Mouse (Mus musculus) cerebellum, adult 11 months (tissue): Measurements from ENCODE around the gene Prdm8.
A peak's percentile ranks its signal among the peaks of the same experiment; 100 is the strongest.

ENCODE experiments used
- DNase-seq: peaks from one replicate; pipeline ENCODE4 v3.0.0; 2022

The Prdm8 gene

DNA sequence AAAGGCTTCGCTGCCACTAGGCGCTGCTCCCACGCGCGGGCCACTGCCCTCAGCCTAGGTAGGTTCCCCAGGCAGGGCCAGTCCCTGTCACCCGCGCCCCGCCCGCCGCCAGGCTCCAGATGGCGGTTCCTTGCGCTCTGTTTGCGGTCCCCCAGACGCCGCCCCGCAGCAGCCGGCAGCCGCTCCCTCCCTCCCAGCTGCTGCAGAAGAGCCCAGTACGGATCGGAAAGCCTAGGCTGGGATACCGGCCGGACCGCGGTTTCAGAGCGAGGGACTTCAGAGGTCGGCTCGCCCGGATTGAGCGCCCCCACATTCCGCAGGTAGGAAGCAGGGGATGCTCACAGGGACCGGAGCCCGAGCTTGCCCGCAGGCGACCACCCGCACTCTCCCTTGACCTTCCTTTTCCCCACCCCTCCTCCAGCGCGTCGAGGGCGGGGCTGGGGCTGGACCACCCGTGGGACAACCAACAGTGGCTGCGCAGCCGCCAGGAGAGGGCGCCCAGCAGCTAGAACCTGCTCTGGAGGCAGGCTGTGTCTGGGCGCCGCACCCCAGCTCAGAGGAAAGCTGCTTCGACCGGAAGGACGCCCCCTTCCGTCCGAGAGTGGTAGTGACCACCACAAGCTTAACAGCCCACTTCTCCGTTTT, at the start of gene Prdm8:
Gene Prdm8 (plus strand): TSS at position 19 of the 645 bp plus-strand sequence.
- peak; percentile 83 for DNase-seq

DNA sequence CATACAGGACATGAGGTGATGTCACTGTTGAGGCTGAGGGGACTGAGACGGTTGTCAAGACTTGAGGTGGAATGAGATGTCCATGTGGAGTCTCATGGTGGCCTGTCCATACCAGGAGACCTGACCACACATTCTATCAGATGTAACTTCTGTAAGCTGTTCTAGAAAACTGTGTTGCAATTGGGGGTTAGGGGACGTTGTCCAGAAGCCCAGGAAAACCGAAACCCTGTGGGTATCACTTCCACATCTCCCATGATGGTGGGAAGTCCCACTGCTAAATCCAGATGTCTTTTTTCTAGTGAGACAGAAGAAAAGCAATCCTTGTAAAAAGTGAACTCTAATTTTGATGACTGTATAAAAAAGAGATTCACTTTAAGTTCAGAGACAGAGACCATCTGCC, 39.9 kb upstream of the Prdm8 start:
- DNase-seq, result no peak

DNA sequence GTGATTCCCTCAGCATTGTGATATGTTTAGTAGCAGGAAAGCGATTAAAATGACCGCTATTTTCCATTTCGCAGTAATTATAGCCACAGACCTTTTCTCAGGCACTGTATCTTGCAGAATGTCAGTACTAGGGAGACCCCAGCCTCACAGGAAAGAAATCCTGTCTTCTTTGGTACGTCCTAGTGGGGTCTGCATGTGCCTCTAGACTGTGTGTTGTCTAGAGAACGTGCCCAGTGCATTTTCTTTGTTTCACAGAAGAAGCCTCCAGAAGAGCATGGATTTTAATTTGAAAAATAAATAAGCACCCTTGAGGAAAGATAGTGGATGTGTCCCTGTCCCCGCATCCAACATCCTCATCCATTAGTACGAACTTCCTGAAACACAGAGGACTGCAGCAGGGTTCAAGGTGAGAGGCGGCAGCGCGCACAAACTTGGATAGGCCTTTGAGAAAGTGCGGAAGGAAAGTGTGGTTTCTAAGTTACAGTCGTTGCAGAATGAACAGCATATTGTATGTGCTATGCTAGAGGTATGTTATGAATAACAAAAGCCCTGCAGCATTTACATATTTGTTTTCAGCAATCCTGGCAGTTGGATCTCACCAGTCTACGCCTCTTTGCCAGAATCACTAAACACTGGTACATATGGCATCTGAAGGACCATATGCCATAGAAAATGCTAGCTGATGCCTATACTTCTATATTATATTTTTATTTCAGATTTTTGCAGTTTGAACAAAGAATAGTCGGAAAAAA, 28.3 kb upstream of the Prdm8 start:
- no peak for DNase-seq

DNA sequence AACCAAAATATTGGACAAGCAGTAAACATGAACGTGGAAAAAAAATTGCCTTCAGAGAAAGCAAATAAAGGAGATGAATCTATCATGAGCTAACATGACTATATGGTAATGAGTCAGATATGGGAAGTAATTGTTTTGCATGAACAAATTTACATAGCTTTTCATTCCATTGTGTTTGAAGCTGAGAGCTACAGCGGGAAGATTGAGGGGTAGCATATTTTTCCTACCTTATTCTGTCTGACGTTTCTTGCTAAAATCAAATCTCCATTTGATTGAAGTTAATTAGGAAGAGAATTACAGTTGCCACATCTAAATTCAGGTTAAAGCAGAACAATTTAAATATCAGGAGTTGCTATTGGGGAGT, 27.7 kb upstream of the Prdm8 start:
- no peak for DNase-seq

DNA sequence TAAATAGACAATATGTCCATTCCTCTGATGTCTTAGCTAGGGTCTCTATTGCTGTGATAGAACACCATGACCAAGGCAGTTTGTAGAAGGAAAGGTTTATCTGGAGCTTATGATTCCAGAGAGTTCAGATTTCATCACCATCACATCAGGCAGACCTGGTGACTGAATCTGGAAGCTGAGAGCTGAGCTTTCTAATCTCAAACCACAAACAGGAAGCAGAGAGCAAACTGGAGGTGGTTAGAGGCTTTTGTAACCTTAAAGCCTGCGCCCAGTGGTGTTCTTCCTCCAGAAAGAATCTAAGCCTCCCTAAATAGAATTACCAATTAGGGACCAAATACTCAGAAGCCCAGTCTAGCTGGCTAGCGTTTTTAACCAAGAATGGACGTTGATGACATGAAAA, 20.1 kb upstream of the Prdm8 start:
- DNase-seq, result no peak

DNA sequence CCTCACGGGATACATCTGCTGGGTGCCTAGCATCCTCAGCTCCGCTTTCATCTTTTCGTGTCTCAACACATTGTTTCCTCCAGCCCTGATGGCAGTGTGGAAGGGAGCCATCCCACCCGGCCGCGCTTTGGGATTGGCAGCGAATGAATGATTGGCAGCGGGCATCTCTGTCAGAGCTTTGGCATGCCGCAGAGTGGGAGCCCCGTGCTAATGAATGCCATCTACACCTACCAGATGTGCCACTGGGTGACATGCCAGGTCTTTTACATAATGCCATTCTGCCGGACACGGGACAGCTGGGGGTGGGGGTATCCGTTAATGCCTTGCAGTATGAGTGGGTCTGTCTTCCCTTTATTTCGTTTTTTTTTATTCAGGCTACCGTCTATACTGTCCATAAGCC, 882 bp upstream of the Prdm8 start:
- DNase-seq, result no peak

DNA sequence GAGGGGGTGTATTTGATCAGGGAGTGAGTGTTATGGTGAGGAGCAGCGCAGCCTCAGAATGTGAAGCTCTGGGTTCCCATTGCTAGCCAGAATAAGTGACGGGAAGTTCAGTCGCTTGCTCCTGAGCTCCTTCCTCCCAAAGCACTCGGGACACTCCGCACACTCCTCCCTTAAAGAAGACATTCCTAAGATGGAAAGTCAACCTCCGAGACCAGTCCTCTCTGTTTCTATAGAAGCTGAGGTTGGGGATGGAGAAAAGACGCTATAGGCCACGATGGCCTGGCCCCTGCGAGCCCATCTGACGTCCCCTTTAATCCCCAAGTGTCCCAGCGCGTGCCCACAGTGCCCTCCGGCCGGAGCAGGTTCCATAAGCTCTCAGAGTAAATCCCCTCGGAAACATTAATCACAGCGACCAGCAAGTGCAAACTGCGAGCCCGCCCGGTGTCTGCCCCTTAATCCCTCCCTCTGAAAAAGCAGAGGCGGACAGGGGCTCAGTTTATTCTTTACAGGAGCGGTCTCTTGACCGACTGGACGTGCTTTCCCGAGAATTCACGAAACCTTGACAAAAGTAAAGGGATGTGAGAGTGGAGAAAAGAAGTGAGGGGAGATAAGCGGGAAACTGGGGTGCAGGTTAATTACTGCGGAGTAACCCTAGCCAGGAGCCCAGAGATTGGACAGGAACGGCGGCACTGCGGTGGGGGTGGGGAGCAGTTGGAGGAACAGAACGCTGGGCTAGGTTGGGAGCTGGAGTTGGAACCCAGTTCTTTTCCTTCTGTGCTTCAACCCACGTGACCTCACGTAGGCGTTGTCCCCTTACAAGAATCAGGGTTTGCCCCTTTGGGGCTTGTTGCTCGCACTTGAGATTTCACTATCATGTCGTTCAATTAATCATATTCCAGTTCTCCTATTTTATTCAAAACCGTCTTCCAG, 1.6 kb downstream of the Prdm8 start:
- DNase-seq, result no peak

DNA sequence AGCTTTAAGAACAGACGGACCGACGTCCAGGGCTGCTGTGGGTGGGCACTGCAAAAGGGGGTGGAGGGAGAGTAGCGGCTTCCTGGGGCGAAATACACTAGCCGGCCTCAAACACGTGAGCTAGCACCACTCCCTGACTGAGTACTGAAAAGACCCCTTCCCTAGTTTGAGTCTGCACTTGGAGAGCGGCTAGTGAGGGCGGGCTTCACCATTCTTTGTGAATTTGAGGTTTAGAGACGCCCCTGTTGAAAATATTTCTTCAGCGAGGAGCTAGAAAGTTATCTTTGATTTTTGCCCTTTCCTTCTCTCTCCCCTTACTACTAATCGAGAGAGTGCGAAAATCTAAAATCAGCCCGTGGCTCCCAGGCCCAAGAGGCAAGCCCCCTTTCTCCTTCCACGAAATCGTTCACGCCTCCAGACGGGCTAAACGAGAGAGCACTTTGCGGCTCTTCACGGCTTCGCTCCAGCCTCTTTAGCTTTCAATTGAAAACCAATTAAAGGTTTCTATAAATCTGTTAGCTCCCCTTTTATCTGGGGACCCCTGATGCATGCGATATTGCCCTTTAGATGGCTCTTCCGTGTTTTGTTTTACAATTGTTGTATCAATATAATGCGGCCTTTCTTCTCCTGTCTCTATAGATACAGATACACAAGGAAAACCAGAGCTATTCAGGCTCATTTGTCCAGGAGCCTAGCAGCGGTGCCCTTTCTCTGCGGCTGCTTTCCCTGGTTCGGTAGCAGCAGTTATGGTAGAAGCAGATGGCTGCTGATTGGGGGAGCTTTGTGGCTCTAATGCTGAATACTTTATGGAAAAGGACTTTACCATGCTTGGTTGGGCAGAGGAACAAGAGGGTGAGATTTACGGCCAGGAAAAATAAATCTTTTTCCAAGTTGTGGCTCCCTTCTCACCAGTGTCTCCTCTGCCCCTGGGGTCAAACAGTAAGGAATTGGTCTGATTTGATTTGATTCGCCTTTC, 2.7 kb downstream of the Prdm8 start:
- no peak for DNase-seq

DNA sequence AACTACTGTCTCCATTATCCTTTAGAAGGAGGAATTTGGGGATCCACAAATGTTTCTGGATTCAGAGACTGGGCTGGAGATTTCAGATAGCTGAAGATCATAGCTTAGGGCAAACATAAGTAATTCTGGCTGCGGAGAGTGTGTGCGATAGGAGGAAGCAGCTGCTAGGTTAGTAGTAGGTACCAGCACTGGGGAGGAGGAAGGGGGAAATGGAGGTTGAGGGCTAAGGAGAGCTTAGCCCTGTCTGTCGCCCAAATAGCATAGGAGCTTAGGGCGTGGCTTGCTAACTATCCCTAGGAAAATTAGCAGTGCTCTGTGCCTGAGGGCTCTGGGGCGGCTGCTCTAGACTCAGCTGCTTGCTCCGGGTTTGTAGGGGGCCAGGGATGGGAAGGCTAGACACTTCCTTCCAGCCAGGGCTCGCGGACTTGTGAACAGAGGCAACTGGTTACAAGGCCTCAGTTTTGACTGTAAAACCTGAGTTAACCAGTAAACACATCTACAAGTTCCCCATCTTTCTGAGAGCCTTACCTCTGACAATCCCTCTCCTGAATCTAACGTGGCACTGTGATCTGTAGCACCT, 4.7 kb downstream of the Prdm8 start:
- no peak for DNase-seq

DNA sequence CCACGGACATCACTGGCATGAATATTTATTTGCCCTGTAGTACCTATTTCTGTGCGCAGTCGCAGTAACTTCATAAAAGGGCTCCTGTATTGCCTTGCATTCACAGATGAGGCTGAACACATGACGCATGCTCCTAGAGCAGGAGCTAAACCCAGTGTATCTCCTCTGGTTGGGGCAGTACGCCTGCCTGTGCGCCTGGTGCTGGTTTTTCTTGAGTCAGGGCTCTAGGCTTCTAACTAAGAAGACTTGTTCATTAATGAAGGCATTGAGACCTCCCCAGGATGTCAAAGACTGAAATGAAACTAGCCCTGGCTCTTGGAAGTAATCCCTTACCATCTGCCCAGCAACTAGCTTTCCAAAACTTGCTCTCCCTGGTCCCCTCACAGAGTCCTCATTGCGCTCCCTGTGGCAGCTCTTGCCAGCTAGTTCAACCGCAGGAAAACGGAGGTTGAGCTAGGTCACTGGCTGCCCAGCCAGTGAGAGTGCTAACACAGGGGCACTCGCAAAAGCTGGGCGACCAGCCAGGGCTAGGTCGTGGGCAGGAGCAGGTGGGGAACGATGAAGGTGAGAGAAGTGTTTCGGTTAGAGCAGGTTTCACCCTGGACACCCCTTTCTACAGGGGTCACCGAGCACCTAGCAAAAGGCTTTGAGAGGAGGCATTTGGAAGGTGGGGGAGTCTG, 5.6 kb downstream of the Prdm8 start:
- no peak for DNase-seq

DNA sequence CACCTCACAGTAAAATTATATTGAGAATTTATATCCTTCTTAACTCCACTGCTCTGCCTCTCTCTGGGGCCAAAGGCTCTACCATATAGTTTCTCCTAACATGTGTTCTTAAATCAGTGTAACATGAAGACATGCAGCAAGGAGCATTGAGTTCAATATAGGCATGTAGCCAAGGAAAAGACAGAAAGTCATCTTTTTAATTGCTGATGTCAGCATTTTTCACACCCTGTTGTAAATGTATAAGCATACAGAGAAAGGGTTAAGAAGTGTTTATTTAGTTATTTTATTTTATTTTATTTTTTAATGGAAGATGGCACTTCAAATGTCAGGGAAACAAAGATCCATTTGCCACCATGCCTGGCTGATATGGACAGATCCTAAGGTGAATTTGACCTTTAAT, 6.7 kb downstream of the Prdm8 start:
- DNase-seq, result no peak

DNA sequence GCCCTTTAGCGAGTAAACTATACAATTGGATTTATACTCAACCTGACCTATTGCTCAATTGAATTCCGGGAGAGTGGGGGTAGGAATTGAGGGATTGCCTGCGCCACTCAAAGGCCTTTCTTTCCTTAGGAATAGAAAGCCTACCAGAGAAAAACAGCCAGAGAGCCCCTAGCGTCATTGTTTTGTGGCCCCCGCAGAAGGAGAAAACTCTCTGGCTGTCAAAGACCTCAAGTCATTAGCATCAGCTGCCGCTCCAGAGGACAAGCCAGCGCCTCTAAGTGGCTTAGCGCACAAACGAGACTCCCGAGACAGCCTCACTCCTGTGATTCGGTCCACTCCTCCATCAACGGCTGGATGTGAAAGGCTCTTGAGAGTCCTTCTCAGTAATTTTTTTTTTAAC, 12.6 kb downstream of the Prdm8 start:
- no peak for DNase-seq

DNA sequence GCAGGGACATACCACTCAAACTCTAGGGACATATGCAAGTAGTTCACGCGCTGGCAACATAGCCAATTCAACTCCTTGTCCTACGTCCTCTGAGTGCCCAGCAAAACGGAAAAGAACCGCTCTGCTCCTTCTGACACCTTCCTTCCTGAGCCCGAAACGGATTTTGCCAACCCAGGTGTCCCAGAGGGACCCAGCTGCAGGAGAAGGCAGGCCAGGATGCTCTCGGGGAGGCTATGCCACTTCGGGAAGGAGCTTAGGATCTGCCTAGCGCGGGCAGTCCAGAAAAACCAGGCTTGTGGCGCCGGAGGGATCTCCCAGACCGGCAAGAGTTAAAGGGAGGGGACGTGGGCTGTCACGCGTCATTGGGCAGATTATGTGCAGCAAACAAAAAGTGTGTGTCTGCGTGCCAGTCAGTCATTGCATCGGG, 13.5 kb downstream of the Prdm8 start:
- DNase-seq, result peak; percentile 64

DNA sequence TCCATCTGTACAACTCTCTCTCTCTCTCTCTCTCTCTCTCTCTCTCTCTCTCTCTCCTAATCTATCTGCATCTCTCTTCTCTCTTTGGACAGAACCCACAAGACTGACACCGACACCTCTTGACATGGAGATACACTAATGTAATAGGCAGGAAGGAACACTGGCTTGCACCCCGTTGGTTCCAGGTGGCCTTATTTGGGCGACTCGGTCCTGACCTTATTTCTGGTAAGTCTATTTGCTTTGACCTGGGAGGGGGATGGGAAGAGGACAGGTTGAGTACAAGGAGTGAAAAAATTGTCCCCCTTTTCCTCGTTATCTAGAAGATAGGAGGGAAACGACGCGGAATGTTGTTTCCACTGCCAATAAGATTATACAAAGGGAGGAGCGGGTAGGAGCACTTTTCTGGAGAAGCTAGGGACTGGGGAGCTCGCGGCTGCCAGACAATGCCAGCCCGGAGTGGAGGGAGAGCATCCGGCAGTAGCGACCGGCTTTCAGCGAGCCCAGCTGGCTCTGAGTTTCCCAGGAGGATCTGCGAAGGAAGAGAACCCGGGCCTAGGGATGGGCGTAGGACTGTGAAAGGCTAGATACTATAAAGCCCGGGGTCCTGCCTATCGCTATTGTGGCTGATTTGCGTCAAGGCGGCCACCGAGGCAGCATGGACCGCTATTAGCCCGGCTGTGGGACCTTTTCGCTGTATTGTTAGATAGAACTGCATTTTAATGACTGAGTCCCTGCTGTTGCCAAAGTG, 14.1 kb downstream of the Prdm8 start:
- peak; percentile 59 for DNase-seq

DNA sequence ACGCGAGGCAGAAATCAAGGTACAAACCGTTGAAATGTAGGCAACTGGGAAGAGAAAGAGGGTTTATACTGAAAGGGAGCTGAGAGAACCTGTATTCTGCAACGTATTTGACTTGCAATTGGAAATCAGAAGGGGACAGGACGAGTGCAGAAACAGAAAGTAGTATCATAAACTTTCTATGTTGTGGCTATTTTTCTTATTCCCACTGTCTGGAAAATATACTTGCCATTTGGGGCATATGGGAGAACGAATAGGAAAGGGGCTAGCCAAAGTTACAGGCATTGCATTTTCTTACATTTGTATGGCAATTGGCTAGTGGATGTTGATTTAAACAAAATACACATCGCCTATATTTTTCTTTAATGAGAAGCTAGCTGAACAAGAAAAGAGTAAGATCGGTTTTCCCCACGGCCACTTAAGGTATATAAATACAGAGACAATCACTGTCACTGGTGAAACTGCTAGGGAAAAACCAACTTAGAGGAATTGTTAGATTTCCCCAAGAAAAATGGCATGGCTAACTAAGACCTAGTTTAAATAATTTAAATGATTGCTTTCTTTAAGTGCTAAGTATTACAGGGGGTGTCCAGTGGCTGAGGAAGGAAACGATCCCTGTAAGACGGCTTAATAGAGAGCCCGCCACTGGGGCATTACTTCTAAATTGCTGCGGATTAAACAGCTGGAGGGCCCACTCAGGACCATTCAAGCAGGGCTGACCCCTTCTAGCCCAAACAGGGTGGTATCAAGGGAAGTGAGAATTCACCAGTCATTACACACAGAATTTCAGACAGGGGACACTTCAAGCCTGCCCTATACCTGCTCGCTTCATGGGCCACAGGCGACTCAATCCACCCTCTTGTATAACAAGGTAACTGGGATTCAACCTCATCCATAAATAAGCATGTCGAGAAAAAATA, 14.9 kb downstream of the Prdm8 start:
- DNase-seq, result no peak

DNA sequence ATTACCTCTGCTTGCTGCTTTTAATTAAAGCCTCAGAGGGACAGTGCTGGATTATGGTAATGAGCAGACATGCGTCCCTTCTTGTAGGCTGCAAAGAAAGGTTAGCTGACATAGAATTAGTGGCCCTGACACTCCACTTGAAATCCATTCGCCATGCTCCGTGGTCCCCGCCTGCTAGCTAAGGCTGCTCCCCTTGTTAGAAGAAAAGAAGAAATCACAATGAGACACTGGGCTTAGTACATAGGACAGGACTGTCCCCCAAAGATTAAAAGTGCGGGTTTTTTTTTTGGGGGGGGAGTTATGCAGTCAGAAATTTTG, 15.6 kb downstream of the Prdm8 start:
- no peak for DNase-seq

DNA sequence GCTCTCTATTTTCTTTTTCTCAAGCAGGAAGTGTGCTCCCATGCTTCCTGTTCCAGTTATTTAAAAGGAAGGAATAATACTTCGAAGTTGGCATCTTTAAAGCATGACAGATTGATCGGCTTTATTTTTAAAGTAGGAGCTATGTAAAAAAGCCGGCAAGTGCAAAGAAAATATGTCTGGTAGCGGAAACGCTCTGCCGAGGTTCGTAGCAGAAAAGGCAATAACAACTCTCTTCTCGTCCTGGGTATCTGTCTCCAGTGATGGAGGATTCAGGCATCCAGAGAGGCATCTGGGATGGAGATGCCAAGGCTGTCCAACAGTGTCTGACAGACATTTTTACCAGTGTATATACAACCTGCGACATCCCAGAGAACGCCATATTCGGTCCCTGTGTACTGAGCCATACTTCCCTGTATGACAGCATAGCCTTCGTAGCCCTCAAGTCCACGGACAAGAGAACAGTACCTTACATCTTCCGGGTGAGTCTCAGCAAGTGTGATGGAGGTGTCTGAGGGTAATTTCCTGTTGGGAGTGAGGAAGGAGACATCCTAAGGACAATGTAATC, 16.1 kb downstream of the Prdm8 start:
- no peak for DNase-seq

DNA sequence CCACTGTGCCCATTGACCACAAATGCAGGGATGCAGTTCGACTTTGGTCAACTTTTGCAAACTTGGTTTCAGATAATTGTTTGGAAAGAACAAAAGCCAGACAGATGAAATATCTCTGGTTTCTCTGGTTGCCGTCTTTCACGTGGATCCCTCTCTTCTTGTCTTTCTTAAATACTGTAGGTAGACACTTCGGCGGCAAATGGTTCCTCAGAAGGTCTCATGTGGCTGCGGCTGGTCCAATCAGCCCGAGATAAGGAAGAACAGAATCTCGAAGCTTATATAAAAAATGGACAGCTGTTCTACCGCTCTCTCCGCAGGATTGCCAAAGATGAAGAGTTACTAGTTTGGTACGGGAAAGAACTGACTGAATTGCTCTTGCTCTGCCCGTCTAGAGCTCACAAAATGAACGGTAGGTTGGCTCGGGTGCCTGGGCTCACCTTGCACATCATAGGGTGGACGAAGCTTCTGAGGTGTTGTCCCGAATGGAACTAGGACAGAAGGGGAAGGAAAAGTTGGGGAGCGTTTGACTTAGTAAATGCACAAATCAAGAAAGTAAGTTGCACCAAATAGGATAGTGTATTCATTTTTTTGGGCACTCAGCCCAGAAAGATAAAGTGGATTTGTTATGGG, 17.4 kb downstream of the Prdm8 start:
- no peak for DNase-seq
